Mouse (Mus musculus): Measurements from ENCODE around the gene Olfr829. TPM values are rescaled to one million over a fixed set of nuclear protein-coding genes. Genes with fewer than 3 reads are reported as not detected.
"Not testable (repeated sequence)": the region's sequence is repeated elsewhere in the genome, so short reads cannot be mapped to it uniquely, and the experiment has no call there.

The Olfr829 gene
- polyA plus RNA-seq (2021), result not detected

DNA sequence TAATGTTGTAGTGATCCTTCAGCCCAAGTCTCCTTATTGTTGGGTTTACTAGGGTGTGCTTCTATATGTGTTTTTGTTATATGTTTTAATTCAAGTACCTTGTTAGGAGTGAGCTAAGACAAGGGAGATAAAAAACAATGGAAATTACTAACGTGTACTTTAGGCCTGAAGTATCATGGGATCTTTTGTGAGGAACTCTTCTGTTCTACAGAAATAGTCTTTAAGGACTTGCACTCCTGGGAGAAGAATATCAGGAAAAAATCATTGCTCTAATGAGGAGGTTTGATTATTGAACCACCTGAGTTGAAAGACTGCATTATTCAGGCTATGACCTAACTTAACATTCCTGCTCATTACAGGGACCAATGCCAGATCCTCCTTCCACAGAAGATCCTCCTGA lies at the start of gene Olfr829:
Olfr829 (plus strand) TSS at position 301 of the 400 bp plus-strand sequence.
- in situ Hi-C loops (cut with MboI; ENCODE audit: low pct_unique_long_range_greater_than_20kb), result no loop called here
- TF ChIP-seq CTCF (IDR thresholded peaks at IDR 0.05), result no peak
- CTCF ChIA-PET, result no interaction called here
- H3K27me3 ChIP-seq, result no peaks in the 10 kb centered on the region
- DNase-seq (ENCODE audit: low read depth, low spot score) (no peak), ATAC-seq (no peak)
- POLR2A ChIA-PET, result no interaction called here

- TF ChIP-seq CTCF (IDR thresholded peaks at IDR 0.05), result no peak
- CTCF ChIA-PET, result no interaction called here
- DNase-seq (ENCODE audit: low read depth, low spot score) (no peak), ATAC-seq (no peak)
- POLR2A ChIA-PET, result no interaction called here
- no peaks in the 10 kb centered on the region for H3K27me3 ChIP-seq
- in situ Hi-C loops (cut with MboI; ENCODE audit: low pct_unique_long_range_greater_than_20kb), result no loop called here
Measured at GRCm38 (mm10) chr9:18819426-18819825, 35.3 kb upstream of the Olfr829 start, which contains the start of gene Olfr828. Gene Olfr828, minus strand, starts transcription at chr9:18819526.

DNA sequence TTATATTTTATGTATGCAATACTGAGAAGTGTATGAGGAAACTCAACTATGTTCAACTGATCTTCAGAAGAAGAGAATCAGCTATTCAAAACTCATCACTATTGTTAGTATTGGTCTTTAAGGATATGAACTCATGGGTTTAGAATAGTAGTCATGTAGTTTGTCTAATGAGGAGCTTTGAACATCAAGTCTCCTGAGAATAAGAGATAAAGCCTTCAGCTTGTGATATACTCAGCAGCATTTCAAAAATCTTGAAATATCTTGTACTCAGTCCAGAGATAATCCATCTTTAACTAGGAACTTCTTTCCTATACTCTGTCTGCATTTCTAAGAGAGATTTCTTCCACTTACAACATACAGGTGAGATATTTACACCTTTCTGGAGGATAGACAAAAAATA lies 19.7 kb downstream of the Olfr829 start, which contains the start of gene Olfr830:
Olfr830 (plus strand) TSS at position 301 of the 400 bp plus-strand sequence.
- ChIA-PET CTCF (no interaction called here), POLR2A (no interaction called here)
- ATAC-seq (no peak), DNase-seq (ENCODE audit: low read depth, low spot score) (no peak)
- H3K27me3 ChIP-seq, result no peaks in the 10 kb centered on the region
- in situ Hi-C loops (cut with MboI; ENCODE audit: low pct_unique_long_range_greater_than_20kb), result no loop called here
- no peak for TF ChIP-seq CTCF (IDR thresholded peaks at IDR 0.05)

GRCm38 (mm10) chr9:18907699-18908098 lies 53.0 kb downstream of the Olfr829 start:
- DNase-seq (ENCODE audit: low read depth, low spot score); CTCF ChIA-PET; ATAC-seq; H3K27me3 ChIP-seq; POLR2A ChIA-PET: not testable (repeated sequence)
- in situ Hi-C loops (cut with MboI; ENCODE audit: low pct_unique_long_range_greater_than_20kb), result loop anchor here (5.0 kb wide), 1 partner anchor 185 kb away; no protein-coding TSS in a partner anchor

Other genes with a start within 250 kb of the Olfr829 start
- gene Muc16, start 180.4 kb upstream of the Olfr829 start, polyA plus RNA-seq (2021), result not detected
- not detected for gene Olfr24, start 90.9 kb upstream of the Olfr829 start, polyA plus RNA-seq (2021)
- gene Olfr828, start 35.4 kb upstream of the Olfr829 start, polyA plus RNA-seq (2021), result not detected
- gene Olfr830, start 19.8 kb downstream of the Olfr829 start, polyA plus RNA-seq (2021), result not detected
- not detected for gene Olfr832, start 82.2 kb downstream of the Olfr829 start, polyA plus RNA-seq (2021)
- not detected for gene Olfr834, start 133.1 kb downstream of the Olfr829 start, polyA plus RNA-seq (2021)
- gene Olfr835, start 177.8 kb downstream of the Olfr829 start, polyA plus RNA-seq (2021), result not detected